Mouse (Mus musculus): Measurements from ENCODE around the gene Rfx7. TPM values are rescaled to one million over a fixed set of nuclear protein-coding genes. Genes with fewer than 3 reads are reported as not detected.

The Rfx7 gene
- 61.9 TPM for polyA plus RNA-seq (2014; fragmentation: Illumina TruSeq; extraction: RNeasy Lipid Tissue Mini Kit (QIAGEN cat#74804); ENCODE audit: low read depth, low replicate concordance)

GRCm38 (mm10) chr9:72531996-72532380, at the start of gene Rfx7:
TSS of gene Rfx7 (plus strand) at chr9:72532240.

GRCm38 (mm10) chr9:72492194-72492565, 39.9 kb upstream of the Rfx7 start, which contains the start of gene Tex9:
TSS of gene Tex9 (minus strand) at chr9:72492212.

GRCm38 (mm10) chr9:72661895-72662661, 130.0 kb downstream of the Rfx7 start, which contains the start of gene Nedd4:
TSS of gene Nedd4 (plus strand) at chr9:72662346.

Other genes starting within 250 kb of the Rfx7 start
- gene Mns1, start 94.2 kb upstream of the Rfx7 start, polyA plus RNA-seq (2014; fragmentation: Illumina TruSeq; extraction: RNeasy Lipid Tissue Mini Kit (QIAGEN cat#74804); ENCODE audit: low read depth, low replicate concordance) = 0.98 TPM
- gene Tex9, start 40.0 kb upstream of the Rfx7 start, polyA plus RNA-seq (2014; fragmentation: Illumina TruSeq; extraction: RNeasy Lipid Tissue Mini Kit (QIAGEN cat#74804); ENCODE audit: low read depth, low replicate concordance) = 47.8 TPM
- 373 TPM for gene Nedd4, start 130.1 kb downstream of the Rfx7 start, polyA plus RNA-seq (2014; fragmentation: Illumina TruSeq; extraction: RNeasy Lipid Tissue Mini Kit (QIAGEN cat#74804); ENCODE audit: low read depth, low replicate concordance)